Mouse (Mus musculus): ENCODE measurements around the gene Fuca1.
"Not testable (repeated sequence)": the region's sequence is repeated elsewhere in the genome, so short reads cannot be mapped to it uniquely, and the experiment has no call there.

Gene Fuca1

DNA sequence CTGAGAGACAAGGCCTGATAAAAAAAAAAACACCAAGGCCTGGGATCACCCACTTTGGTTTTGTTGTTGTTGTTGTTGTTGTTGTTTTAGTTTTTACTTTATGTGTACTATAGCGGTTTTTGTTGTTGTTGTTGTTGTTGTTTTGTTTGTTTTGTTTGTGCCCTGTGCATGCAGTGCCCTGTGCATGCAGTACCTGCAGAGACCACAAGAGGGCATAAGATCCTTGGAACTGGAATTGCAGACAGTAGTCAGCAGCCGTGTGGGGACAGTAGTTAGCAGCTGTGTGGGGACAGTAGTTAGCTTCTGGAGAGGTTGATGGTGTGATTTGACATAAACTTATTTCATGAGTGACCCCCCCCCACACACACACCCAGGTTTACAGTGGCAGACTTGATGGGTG lies 33.7 kb downstream of the Fuca1 start:
- DNase-seq (ENCODE audit: low spot score) = peak; percentile 81

DNA sequence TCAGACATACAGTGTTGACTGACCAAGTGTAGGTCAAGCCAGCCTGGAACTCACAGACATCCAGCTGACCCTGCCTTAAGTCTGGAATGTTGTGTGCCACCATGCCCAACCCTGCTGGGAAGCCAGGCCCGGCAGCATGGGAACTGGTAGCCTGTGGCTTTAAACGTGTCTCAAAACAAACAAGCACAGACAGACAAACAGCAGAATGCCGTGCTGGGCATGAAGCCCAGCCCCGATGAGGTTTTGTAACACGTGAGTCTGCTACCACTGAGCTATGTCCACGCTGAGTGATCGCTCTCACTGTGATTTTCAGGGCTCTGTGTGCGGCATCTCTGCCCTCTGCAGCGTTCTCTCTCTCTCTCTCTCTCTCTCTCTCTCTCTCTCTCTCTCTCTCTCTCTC lies 35.4 kb downstream of the Fuca1 start:
- no peak for DNase-seq (ENCODE audit: low spot score)

DNA sequence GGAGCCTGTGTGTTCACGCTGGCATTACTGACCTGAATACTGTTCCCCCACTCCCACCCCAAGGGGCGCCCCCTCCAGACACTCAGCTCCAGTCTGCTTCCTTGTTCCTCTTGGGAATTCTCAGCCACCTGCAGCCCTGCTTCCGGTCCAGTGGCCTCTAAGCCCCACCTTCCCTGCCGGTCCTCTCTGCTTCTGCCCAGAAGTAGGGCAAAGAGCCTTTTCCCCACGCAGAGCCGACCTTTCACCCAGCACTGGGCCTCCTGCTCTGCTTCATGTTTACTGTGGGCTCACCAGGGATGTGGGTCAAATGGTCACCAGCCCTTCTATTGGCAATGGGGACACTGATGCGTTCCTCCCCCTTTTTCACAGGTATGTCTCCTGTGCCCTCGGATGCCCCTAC lies 37.8 kb downstream of the Fuca1 start:
- DNase-seq (ENCODE audit: low spot score) = peak; percentile 31

- peak; percentile 92 for DNase-seq (ENCODE audit: low spot score)
Observed at GRCm38 (mm10) chr4:135960717-135961116, 40.2 kb downstream of the Fuca1 start.

DNA sequence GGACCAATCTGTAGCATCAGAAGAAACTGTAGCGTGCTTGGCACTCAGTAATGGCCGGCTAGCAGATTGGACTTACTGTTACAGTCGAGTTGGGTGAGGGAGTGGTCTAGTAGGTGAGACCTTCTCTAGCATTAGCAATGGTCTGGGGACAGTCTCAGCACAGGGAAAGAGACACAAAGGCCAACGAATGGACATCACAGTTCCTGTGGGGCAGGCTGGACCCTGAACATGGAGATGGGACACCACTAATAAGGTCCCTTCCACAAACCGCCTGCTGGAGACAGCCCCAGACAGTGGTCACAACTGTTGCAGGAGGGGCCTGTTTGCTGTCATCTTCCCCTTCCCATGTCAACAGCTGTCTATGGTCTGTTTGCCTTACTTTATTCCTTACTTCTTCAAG lies 41.2 kb downstream of the Fuca1 start:
- no peak for DNase-seq (ENCODE audit: low spot score)

DNA sequence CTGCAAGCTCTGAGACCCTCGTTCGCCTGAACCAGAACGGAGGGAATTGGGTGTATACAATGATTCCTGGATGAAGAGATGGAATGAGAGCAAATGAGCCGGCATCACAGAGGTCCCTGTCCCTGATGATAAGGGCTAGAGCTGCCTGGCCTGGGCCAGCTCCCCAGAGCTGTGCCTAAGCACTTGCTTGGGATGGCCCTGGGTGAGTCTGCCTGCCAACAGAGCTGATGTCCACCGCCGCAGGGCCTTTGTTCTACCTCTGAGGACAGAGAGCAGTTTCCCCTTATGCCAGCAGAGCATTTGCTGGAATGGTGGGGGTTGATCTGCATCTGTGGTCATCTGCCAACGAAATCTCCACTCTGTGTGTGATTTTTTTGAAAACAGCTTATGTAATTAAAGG lies 41.7 kb downstream of the Fuca1 start:
- DNase-seq (ENCODE audit: low spot score) = peak; percentile 51

- no peak for DNase-seq (ENCODE audit: low spot score)
Observed at GRCm38 (mm10) chr4:135962946-135963345, 42.4 kb downstream of the Fuca1 start.

DNA sequence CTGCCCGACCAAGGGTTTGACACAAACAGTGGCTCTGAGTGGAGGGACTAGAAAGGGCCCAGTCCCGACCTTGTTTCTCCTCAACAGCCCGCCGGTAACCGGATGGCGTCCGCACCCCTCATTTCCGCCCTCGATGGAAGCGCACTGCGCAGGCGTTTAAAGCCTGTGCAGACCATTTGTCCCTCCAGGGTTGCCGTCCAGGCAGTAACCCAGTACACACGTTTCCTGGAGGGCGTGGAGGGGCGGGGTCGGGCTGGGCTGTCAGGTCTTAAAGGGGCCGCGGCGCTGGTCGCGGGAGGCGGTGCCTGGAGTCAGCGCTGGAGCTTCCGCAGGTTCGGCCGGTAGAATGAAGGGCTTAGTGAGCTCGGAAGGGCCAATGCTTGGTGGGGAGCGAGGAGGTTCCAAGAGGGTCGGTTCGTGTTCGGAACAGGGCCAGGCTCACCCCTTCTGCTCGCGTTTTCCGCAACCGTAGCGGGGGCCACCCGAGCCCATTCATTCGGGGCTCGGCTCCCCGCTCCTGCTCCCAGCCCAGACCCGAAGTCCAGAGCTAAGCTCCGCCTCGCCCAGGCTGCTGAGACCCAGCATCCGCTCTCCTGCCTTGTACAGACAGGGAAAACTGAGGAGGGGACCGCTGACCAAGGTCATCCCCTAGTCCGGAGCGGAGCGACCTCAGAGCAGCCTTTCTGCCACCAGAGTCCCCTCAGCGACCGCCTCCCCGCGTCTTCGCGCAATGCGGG lies 43.1 kb downstream of the Fuca1 start, which contains the start of gene Gale:
Gene Gale (plus strand): TSS at position 271 of the 737 bp plus-strand sequence.
- peak; percentile 97 for DNase-seq (ENCODE audit: low spot score)

- peak; percentile 88 for DNase-seq (ENCODE audit: low spot score)
Observed at GRCm38 (mm10) chr4:135964426-135964825, 43.9 kb downstream of the Fuca1 start.

DNA sequence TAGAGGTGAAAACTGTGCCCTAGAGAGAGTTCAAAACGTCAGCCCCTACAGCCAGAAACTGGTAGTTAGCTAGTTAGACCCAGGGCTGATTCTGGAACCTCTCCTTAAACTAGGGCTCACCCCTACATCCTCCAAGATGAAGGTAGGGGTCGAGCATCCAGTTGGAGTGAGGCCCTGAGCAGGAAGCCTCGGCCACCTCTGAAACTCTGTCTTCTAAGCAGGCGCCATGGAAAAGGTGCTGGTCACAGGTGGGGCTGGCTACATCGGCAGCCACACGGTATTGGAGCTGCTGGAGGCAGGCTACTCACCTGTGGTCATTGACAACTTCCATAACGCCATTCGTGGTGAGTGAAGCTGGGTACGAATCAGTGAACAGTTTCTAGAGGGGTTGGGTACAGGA lies 44.6 kb downstream of the Fuca1 start:
- no peak for DNase-seq (ENCODE audit: low spot score)

DNA sequence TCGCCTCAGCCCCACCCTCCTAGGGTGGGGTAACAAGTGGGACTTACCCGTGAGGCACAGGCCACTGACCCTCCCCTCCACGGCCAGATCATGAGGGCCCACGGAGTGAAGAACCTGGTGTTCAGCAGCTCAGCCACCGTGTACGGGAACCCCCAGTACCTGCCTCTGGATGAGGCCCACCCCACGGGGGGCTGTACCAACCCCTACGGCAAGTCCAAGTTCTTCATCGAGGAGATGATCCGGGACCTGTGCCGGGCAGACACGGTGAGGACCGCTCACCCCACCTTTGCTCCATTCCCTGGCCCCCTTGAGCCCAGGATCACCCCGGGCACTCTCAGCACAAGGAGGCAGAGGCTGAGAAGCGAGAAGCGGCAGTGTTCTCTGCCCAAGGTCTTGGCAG lies 45.7 kb downstream of the Fuca1 start:
- DNase-seq (ENCODE audit: low spot score) = no peak

GRCm38 (mm10) chr4:135967086-135967760 lies 46.7 kb downstream of the Fuca1 start:
- DNase-seq (ENCODE audit: low spot score) = no peak

- no peak for DNase-seq (ENCODE audit: low spot score)
Observed at GRCm38 (mm10) chr4:135968271-135968869, 47.8 kb downstream of the Fuca1 start.

DNA sequence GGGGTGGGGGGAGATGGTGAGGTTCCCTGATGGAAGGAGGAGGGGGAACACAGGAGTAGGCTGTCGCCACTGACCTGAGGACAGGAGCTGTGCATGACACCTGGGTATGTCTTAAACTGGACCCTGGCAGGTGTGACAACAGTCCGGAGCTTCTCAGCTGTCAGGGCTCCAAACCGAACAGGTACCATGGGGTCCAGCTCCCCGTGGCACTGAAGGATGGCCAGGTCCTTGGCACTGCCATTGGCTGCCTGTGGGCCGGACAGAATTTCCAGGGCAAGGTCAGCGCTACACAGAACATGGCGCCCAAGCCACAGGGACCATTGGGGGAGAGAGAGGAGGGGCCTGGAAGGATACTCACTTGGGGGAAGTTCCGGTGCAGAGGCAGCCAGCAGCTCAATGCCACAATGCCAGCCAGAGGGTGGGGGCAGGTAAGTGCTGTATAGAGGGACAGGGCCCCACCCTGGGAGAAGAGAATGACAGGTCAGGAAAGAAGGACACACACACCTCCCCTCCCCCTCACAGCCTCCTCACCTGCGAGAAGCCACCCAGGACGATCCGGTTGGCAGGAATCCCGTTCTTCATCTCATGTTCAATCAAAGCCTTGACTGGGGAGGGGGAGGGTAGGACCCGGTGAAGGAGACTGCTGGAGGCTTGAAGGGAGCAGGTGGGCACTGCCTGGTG lies 48.7 kb downstream of the Fuca1 start:
- DNase-seq (ENCODE audit: low spot score) = no peak

DNA sequence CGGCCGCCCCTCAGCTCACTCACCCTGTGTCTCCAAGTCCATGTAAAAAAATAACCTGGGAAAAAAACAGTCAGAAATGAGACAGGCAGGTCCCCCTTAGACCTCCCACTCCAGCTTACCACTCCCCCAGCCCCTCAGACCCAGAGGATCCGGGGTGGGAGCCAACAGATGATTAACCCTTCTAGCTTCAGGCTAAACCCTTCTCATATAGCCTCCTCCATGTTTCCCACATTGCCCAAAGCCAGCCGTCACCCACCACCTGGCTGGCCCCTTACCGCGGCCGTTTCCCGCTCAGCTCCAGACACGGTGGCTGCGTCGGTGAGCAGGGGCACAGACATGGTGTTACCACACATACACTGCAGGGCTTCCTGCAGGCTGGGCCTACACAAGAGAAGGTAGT lies 50.0 kb downstream of the Fuca1 start:
- no peak for DNase-seq (ENCODE audit: low spot score)

- peak; percentile 34 for DNase-seq (ENCODE audit: low spot score)
Observed at GRCm38 (mm10) chr4:135971805-135972555, 51.4 kb downstream of the Fuca1 start.

DNA sequence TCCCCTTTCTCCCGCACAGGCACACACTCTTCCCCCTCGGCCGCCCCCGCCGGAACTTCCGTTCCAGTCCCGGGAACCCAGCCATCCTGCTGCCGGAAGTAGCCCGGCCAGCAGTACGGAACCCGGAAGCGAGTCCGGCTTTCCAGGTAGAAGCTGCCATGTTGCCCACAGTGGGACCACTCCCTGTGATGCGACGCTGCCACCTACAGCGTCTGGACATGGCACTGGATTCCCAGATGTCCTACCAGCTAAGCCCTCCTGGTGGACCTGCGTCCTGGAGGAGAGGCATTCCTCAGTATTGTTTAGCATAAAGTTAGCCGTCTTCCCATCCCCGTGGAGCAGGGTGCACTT lies 52.0 kb downstream of the Fuca1 start, which contains the start of gene Lypla2:
Gene Lypla2 (minus strand): TSS at position 71 of the 351 bp plus-strand sequence.
- DNase-seq (ENCODE audit: low spot score) = peak; percentile 84

GRCm38 (mm10) chr4:135972911-135973811 lies 52.6 kb downstream of the Fuca1 start:
- peak; percentile 69 for DNase-seq (ENCODE audit: low spot score)

DNA sequence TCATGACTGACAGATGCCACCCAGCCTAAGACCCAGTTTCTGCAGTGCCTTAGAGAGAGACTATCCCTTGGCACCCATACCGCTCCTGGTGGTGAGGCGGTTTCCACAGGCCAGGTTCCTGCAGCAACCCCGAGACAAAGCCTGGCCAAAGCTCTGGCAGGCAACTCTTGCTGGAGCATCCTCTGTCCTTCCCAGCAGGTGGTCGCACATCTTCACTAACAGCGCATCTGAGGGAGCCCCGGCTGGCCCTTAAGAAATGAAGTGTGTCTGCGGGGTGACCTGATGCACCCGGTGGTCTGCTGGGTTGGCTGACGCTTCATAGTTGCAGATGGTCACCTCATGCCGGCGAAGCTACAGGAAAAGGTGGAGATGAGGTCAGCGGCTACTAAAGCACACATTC lies 55.6 kb downstream of the Fuca1 start:
- DNase-seq (ENCODE audit: low spot score) = no peak

DNA sequence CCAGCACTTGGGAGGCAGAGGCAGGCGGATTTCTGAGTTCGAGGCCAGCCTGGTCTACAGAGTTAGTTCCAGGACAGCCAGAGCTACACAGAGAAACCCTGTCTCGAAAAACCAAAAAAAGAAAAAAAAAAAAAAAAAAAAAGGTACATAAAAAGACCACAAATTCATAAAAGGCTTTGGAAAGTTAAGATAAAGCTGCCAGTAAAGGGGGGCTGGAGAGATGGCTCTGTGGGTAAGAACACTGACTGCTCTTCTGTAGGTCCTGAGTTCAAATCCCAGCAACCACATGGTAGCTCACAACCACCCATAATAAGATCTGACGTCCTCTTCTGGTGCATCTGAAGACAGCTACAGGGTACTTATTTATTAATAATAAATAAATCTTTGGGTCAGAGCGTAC lies 59.7 kb downstream of the Fuca1 start:
- DNase-seq (ENCODE audit: low spot score) = not testable (repeated sequence)
